Mouse (Mus musculus): ENCODE results near the gene Eif2b3.

Eif2b3 gene

GRCm38 (mm10) chr4:117122209-117122608 lies 103.0 kb downstream of the Eif2b3 start:
- DNase-seq (ENCODE audit: low spot score in 2 of 2): no peak

DNA sequence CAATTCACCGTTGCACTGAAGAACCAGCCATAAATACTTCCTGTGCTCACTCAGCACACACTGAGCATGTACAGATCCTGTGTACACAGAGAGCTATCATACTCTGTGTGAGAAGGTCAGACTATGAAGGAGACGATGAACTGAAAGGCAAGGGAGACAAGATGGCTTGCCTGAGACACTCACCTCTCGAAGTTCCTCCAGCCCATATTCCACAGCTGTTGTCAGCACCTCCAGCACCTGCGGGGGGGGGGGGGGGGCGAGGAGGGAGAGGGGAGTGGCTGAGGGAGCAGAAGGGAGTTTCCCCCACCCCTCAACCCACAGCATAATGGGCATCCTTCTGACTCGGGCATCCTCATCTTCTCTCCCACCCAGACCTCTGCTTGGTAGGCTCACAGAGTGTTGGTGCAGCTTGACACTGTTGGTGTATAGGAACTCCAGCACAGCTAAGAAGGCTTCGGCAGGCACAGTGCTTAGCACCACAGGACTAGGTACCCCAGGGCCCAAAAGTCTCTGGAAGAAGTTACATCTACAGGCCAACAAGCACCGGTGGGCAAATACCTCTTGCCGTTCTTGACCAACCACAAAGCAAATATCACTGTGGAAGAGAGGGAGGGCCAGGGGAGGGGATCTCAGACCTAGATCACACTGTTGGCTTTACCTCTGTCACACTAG lies 104.5 kb downstream of the Eif2b3 start:
- DNase-seq (ENCODE audit: low spot score in 2 of 2): no peak

DNA sequence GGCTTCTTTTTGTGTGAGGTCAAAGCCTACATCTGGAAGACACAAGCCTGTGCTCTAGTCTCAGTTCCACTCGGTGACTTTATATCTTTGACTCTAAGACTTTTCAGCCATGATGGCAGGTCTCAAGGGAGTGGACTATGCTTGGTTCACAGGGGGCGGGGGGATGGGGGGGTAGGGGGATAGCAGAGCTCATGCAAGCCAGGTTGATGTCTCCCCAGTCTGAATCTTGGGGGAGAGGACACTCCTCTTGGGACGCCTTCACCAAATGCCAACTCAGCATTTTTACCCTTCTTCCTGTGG lies 105.0 kb downstream of the Eif2b3 start:
- no peak for DNase-seq (ENCODE audit: low spot score in 2 of 2)

GRCm38 (mm10) chr4:117124518-117125347 lies 105.5 kb downstream of the Eif2b3 start:
- no peak for DNase-seq (ENCODE audit: low spot score in 2 of 2)

- DNase-seq (ENCODE audit: low spot score in 2 of 2): peak; percentile 42 to 56
These were observed 106.2 kb downstream of the Eif2b3 start, which contains the start of gene Btbd19 for GRCm38 (mm10) chr4:117125348-117125909. Gene Btbd19 (minus strand): TSS chr4:117125725.

- no peak for DNase-seq (ENCODE audit: low spot score in 2 of 2)
These were observed 106.9 kb downstream of the Eif2b3 start for GRCm38 (mm10) chr4:117125910-117126674.

GRCm38 (mm10) chr4:117126675-117127290 lies 107.6 kb downstream of the Eif2b3 start, which contains the start of gene Tctex1d4:
Gene Tctex1d4 (plus strand): TSS chr4:117126794.
- no peak for DNase-seq (ENCODE audit: low spot score in 2 of 2)

DNA sequence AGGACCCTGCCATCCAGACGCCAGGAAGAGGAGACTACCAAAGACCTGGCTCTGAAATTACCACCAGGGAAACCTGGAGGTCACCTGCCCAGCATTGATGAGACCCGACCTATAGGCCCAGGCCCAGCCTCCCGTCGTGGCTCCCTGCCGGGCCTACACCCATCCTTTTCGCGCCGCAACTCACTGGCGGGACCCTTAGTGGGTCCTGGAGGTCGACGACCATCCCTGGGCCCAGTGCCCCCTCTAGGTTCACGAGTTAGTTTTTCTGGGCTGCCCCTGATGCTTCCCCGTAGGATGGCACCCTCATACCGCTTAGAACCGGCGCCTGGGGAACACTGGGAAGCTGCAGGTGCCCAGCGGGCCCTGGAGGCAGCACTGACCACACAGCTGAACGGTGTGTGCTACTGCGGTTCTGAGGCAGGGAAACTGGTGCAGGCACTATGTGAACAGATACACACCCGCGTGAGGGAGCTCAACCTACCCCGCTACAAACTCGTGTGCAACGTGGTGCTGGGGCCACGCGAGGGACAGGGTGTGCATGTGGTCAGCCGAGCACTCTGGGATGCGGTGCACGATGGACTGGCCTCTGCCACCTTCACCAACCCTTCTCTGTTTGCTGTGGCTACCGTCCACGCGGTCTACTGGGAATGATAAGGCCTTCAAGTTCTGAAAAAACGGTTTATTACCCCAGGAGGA lies 108.9 kb downstream of the Eif2b3 start:
- DNase-seq (ENCODE audit: low spot score in 2 of 2): no peak

- DNase-seq (ENCODE audit: low spot score in 2 of 2): no peak
These were observed 111.6 kb downstream of the Eif2b3 start for GRCm38 (mm10) chr4:117130790-117131189.

GRCm38 (mm10) chr4:117131198-117131597 lies 112.0 kb downstream of the Eif2b3 start:
- no peak for DNase-seq (ENCODE audit: low spot score in 2 of 2)

- DNase-seq (ENCODE audit: low spot score in 2 of 2): no peak
These were observed 112.9 kb downstream of the Eif2b3 start for GRCm38 (mm10) chr4:117131890-117132793.

- DNase-seq (ENCODE audit: low spot score in 2 of 2): no peak
These were observed 113.6 kb downstream of the Eif2b3 start for GRCm38 (mm10) chr4:117132794-117133143.

DNA sequence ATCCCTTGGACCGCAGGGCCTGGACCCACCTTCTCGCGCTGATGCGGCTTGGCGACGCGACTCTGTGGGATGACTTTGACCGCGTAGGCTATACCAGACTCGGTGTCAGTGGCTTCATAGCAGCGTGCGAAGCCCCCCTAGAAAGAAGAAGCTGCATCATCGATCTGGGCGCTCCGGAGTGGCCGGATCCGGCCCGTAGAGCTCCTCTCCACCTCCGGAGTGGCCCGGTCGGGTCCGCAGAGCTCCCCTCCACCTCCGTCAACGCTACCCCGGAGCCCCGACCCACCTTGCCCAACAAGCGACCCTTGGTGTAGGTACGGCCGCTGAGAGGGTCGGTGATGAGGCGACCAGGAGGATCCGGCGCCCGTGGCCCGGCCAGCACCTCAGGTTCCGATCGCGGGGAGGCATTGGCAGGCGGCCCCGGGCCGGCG lies 114.2 kb downstream of the Eif2b3 start:
- DNase-seq (ENCODE audit: low spot score in 2 of 2): no peak

- peak; percentile 95 for DNase-seq (ENCODE audit: low spot score in 2 of 2)
These were observed 114.8 kb downstream of the Eif2b3 start, which contains the start of gene Plk3 for GRCm38 (mm10) chr4:117133817-117134600. Gene Plk3 (minus strand): TSS chr4:117133963.

DNA sequence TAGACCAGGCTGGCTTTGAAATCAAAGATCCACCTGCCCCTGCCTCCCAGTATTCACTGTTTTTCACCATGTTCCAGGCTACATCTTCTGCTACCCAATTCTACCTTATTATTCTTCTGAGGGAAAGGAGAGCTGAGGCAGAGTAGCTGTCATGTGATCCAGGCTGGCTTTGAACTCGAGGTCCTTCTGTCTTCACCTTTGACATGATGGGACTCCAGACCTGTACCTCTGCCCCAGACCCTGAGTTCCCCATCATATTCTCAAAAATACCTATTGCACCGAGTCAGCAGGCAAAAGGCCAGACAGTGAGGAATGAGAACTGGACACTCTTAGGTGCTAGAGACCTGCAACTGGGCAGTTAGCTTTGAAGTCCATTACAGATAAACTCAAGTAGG lies 115.4 kb downstream of the Eif2b3 start:
- DNase-seq (ENCODE audit: low spot score in 2 of 2): no peak

DNA sequence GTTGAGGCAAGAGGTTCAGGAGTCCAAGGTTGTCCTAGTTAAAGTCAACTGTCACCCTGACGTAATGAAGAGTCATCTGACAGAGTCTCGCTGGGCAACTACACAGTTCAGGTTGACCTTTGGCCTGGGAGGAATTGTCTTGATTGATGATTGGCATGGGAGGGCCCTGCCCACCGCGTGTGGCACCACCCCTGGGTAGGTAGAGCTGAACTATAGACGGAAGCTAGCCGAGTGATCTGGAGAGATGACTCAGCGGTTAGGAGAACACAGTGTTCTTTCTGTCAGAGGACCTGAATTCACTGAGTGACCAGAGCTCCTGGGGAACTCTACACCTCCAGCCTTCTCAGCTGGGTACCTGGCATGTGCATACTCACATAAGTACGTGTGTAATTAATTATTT lies 116.8 kb downstream of the Eif2b3 start:
- no peak for DNase-seq (ENCODE audit: low spot score in 2 of 2)
